Mouse (Mus musculus): ENCODE measurements around the gene Rnf180.
"Not testable (repeated sequence)": the region's sequence is repeated elsewhere in the genome, so short reads cannot be mapped to it uniquely, and the experiment has no call there.

Rnf180 gene

GRCm38 (mm10) chr13:105294715-105295114 lies at the start of gene Rnf180:
Gene Rnf180, minus strand, starts transcription at chr13:105294815.
- DNase-seq (ENCODE audit: low spot score in 2 of 2): no peak

DNA sequence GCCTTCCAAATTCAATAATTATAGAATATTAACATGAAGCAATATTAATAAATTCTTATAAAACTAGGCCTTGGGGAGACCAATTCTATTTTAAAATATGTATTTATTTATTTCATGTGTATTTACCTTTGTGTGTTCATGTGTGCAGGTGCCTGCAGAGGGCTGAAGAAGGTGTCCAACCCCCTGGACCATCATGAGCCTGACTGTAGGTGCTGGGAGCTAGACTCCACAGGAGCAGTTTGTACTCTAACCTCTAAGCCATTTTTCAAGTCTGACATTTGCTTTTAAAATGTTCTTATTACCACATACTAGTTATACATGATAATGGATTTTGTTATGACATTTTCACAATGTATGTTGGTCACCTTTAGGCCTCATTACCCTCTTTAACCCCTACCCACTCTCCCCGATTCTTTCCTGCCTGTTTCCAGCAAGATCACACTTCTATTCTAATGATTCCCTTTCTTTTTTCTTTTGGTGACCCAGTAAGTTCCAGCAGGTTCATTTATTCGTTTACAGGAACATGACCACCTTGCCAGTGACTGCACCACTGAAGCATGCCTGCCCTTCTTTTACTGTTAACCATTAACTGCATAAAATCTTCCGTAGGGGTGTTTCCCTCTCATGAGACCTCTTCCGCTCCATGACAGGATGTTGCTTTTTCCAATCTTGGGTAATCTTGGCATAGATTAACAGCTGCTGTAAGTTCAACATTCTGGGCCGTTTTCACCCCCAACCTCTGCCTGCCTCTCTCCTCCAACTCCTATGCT lies 36.8 kb upstream of the Rnf180 start:
- DNase-seq (ENCODE audit: low spot score in 2 of 2): no peak

DNA sequence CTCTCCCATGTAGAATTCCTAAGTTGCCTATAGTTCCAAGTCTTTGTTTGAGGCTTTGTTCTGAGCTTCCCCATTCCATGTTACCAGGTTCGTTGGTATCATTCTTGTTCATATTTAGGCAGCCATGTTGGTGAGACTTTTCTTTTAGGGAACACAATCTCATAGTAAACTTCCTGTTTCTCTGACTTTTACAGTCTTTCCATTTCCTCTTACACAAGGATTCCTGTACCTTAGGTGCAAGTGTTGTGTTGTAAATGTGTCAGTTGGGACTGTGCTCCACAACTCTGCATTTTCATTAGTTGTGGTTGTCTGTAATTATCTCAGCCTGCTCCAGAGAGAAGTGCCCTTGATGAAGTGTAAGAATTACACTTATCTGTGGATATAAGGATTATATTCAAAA lies 32.3 kb upstream of the Rnf180 start:
- no peak for DNase-seq (ENCODE audit: low spot score in 2 of 2)

DNA sequence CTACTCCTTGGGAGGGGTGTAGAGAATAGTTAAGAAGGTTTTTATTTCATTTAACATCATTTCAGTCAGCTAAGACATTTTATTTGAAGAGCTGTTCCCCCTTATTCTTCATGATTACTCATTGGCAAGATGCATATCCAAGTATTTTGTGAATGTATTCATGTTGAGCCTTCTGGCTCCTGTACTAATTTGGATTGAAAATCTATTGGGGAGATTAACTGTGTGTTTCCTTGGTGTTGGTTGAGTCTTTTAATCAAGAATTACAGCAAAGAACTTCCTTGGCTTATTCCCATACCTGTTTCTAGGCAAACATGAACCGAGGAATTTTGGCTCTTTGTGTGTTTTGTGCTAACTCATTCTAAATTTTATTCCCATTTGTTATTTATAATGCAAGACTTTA lies 22.3 kb upstream of the Rnf180 start:
- no peak for DNase-seq (ENCODE audit: low spot score in 2 of 2)

GRCm38 (mm10) chr13:105316009-105316408 lies 21.4 kb upstream of the Rnf180 start:
- no peak for DNase-seq (ENCODE audit: low spot score in 2 of 2)

DNA sequence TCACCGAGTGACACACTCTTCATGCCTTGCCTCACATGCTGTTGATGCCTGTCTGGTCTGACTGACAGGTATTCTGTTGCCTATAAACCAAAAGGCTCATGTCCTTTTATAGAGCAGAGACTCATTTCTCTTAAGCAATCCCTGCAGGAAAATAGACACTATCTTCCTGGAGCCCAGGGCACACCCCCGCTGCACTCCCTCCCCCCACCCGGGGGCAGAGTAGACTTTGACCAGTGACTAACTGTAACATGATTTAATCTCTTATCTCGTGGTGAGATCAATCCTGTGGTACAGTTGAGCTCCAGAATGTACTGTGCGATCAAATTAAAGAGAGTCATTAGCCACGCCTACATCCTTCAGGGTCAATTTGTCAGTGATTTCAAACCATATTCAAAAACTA lies 18.1 kb upstream of the Rnf180 start:
- no peak for DNase-seq (ENCODE audit: low spot score in 2 of 2)

GRCm38 (mm10) chr13:105310562-105310961 lies 15.9 kb upstream of the Rnf180 start:
- not testable (repeated sequence) for DNase-seq (ENCODE audit: low spot score in 2 of 2)

- no peak for DNase-seq (ENCODE audit: low spot score in 2 of 2)
Measured at GRCm38 (mm10) chr13:105305513-105305912, 10.9 kb upstream of the Rnf180 start.

GRCm38 (mm10) chr13:105304054-105304453 lies 9.4 kb upstream of the Rnf180 start:
- no peak for DNase-seq (ENCODE audit: low spot score in 2 of 2)

DNA sequence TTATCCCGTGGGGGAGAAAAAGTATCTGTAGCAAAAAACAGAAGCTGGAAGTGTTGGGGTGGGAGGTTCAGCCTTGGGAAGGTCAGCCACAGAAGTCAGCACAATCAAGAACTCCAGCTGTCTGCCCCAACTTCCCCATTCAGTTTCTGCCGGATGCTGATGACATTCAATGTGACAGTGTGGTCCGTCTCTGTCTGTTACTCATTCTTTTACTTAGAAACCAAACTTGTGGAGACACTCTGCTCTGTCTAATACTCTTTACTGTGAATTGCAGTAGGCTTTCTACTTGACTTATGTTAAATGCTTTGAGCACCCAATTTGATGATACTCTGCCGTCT lies 5.4 kb upstream of the Rnf180 start:
- peak; percentile 41 to 52 for DNase-seq (ENCODE audit: low spot score in 2 of 2)

- DNase-seq (ENCODE audit: low spot score in 2 of 2): no peak
Measured at GRCm38 (mm10) chr13:105299162-105300008, 4.8 kb upstream of the Rnf180 start.

DNA sequence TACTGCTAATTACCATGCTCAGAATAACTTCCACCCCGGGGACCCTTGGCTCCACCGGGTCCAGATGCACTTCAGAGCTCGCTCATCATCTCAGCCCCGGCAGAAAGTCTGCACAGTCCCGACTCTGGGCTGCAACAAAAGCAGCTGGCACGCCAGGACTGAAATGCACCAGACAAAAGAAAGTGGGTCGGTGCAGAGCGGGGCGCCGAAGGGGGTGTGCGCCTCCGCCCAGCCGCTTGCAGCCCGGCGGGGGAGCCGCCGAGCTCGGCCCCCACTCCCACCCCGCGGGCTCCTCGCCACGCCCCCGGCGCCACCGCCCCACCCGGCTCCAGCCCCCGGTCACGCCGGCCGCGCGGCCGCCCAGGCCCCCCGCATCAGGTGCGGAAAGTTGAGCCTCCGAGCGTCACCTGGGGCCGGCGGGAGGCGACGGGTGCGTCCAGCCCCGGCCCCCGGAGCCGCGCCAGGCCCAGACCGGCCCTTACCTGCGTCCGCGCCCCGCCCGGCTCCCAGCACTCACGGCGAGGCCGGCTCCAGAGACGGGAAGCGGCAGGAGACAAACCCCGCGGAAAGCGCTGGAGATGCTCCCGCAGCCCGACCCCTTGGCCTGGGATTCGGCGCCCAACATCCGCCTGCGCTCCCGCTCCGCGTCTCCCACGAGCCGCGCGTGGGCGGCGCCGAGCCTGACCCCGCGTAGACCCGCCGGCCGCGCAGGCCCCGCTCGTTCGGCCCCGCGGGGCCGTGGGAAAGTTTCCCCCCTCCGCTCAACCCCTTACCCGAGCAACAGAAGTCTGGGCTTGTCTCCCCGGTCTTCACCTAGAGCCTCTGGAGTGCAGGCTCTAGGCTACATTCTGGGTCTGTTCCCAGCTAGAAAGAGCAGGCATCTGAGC lies 591 bp downstream of the Rnf180 start:
- DNase-seq (ENCODE audit: low spot score in 2 of 2): peak; percentile 74 to 75

DNA sequence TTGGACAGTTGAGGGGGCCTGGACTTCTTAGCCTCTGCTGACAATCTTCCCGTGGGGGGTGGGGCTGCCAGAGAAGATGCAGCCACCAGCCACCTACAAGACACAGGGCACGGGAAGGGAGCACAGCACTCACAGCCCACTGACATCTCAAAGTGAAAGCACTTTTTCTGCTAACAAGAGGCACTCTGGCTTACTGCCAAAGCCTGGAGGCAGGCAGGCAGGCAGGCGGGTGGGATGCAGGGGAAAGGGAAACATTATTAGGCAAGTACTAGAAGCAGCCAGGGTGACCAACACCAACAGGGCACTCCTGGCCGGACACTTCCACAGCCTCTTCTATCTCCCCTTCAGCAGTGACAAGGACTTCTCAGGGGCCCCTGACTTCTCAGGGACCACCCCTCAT lies 2.8 kb downstream of the Rnf180 start:
- DNase-seq (ENCODE audit: low spot score in 2 of 2): peak; percentile 86 to 88

DNA sequence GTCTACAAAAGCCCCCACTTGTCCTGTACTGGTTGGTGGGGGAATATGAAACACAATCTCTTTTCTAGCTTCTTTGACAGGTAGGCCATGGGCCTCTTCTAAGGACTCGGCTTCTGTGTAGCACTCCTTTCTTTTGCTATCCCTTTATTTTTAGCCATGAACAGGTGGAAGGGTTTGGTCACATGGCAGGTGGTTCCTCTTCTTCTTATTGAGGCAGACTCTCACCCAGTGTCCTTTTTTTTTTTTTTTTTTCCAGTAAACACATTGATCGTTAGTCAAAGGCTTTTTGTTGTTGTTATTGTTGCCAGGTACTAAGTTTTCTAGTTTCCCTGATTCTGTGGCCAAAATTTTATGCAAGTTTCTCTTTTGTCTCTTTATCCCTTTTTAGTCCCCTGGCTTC lies 4.0 kb downstream of the Rnf180 start:
- no peak for DNase-seq (ENCODE audit: low spot score in 2 of 2)

- no peak for DNase-seq (ENCODE audit: low spot score in 2 of 2)
Measured at GRCm38 (mm10) chr13:105290021-105290420, 4.6 kb downstream of the Rnf180 start.

GRCm38 (mm10) chr13:105279397-105280018 lies 15.1 kb downstream of the Rnf180 start:
- no peak for DNase-seq (ENCODE audit: low spot score in 2 of 2)

DNA sequence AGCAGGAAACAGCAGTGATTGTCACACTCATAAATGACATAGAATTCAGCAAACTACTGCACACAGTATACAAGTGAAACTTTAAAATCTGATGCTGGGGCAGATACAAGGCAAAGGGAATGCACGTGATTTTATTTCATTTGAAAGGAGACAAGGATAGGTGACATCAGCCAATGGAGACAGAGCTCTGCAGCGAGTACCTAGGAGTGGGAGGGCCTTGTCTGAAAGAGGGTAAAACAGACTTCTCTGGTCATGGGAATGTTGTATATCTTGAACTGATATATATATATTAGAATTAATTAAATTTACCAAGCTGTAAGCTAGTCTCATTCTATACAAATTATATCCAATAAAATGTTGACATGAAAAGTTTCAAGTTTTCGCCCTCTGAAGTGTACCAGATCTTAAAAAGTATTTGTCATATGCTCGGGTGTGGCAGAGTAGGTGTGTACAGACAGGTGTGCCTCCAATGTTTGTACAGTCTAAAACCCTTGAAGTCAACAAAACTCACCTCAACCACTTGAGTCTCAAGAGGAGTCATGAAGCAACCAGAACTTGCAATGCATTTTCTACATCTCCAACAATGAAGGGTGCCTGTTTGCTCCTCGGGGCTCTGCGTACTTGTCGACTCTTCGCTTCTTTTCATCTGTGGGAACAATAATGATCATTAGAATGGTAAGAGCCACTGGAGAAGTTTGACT lies 24.1 kb downstream of the Rnf180 start:
- no peak for DNase-seq (ENCODE audit: low spot score in 2 of 2)

DNA sequence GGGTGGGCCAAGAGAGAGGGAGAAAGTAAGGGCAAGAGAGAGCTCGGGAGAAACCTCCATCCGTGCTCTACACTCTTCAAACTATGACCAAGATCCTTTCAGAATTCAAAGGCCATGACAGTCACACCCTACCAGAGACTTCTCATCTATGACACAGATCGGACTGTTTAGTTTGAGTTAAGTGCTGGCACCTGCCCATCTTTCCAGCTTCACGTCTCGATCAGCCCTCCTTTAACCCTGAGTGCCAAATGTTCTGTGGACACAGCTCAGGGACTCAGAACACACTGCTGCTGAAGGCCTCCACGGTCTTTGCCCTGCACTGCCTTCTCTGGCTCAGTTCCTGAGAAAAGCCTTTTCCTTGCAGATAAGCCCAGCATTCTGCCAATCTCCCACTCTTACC lies 27.2 kb downstream of the Rnf180 start:
- no peak for DNase-seq (ENCODE audit: low spot score in 2 of 2)

DNA sequence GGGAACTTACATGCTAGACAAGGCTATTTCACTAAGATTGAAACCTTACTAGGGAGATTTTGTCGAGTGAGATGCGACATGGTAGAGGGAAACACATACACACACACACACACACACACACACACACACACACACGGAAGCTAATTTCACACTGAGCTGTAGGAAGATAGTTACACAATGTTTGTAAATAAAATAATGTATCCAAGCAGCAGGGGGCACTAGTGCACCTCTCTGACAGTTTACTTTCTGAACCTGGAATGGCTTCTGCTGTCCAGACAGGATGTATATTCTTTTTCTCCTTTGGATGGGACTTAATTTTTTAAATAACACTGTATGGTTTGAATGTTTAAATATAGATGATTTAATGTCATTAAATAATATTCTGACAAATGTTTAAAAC lies 27.9 kb downstream of the Rnf180 start:
- DNase-seq (ENCODE audit: low spot score in 2 of 2): peak; percentile 66 to 69

GRCm38 (mm10) chr13:105256757-105257433 lies 37.7 kb downstream of the Rnf180 start:
- DNase-seq (ENCODE audit: low spot score in 2 of 2): no peak
